Mouse (Mus musculus): ENCODE measurements around the gene Cend1. TPM values are rescaled to one million over a fixed set of nuclear protein-coding genes. Genes with fewer than 3 reads are reported as not detected.

Gene Cend1
- total RNA-seq, 2 experiments from 2014 or later = 1.5 to 1.6 TPM

GRCm38 (mm10) chr7:141442199-141442598, 12.9 kb upstream of the Cend1 start:
- DNase-seq = no peak

- DNase-seq = no peak
These were observed 12.2 kb upstream of the Cend1 start for GRCm38 (mm10) chr7:141441460-141441859.

GRCm38 (mm10) chr7:141440613-141441012, 11.3 kb upstream of the Cend1 start:
- DNase-seq = peak; percentile 79

GRCm38 (mm10) chr7:141439811-141440210, 10.5 kb upstream of the Cend1 start:
- no peak for DNase-seq

GRCm38 (mm10) chr7:141439140-141439679, 9.9 kb upstream of the Cend1 start:
- no peak for DNase-seq

- DNase-seq = no peak
These were observed 9.1 kb upstream of the Cend1 start for GRCm38 (mm10) chr7:141438201-141438968.

- DNase-seq = peak; percentile 86
These were observed 8.2 kb upstream of the Cend1 start, which contains the start of gene Slc25a22 for GRCm38 (mm10) chr7:141437178-141438120. TSS of gene Slc25a22 (minus strand) at chr7:141437892.

- no peak for DNase-seq
These were observed 7.2 kb upstream of the Cend1 start for GRCm38 (mm10) chr7:141436523-141436892.

GRCm38 (mm10) chr7:141435856-141436522, 6.7 kb upstream of the Cend1 start:
- DNase-seq = no peak

GRCm38 (mm10) chr7:141435129-141435855, 6.0 kb upstream of the Cend1 start:
- peak; percentile 68 for DNase-seq

GRCm38 (mm10) chr7:141434464-141434863, 5.2 kb upstream of the Cend1 start:
- DNase-seq = no peak

- no peak for DNase-seq
These were observed 4.5 kb upstream of the Cend1 start for GRCm38 (mm10) chr7:141433517-141434400.

GRCm38 (mm10) chr7:141432741-141433516, 3.6 kb upstream of the Cend1 start:
- DNase-seq = peak; percentile 72

GRCm38 (mm10) chr7:141432186-141432611, 2.9 kb upstream of the Cend1 start:
- peak; percentile 74 for DNase-seq

GRCm38 (mm10) chr7:141431434-141432185, 2.3 kb upstream of the Cend1 start:
- DNase-seq = no peak

- no peak for DNase-seq
These were observed 1.4 kb upstream of the Cend1 start for GRCm38 (mm10) chr7:141430585-141431240.

GRCm38 (mm10) chr7:141429840-141430584, 721 bp upstream of the Cend1 start:
- peak; percentile 33 for DNase-seq

GRCm38 (mm10) chr7:141428701-141429100, 590 bp downstream of the Cend1 start:
- no peak for DNase-seq
